Mouse (Mus musculus) stomach, postnatal 0 days (tissue): ENCODE measurements at regions not wholly inside any gene's neighbourhood (a gene's known extent, or its start where the extent isn't known, plus 50 kb on each side); places are given as distances from the start of the nearest gene placed in this dataset.
A peak's percentile ranks its signal among the peaks of the same experiment; 100 is the strongest.

Experiments
- ATAC-seq: fragments of 200-750 bp; cut with Nextera tagmentation; 2 replicates; pipeline ENCODE4 v1.8.0; 2017; ENCODE audit not compliant: low FRiP score, low TSS enrichment
- DNase-seq: peaks from one replicate; pipeline ENCODE4 v3.0.0-alpha.2; 2016; ENCODE audit warnings: low spot score
- H3K27ac ChIP-seq: fragments of 300-500 bp; sonication (generic); replicated peaks from 2 replicates; pipeline ENCODE4 v1.5.1; 2014; ENCODE audit warnings: mild to moderate bottlenecking, control low read depth
- H3K27me3 ChIP-seq: fragments of 300-500 bp; sonication (generic); 2 replicates; pipeline ENCODE4 v1.6.1; 2014; ENCODE audit warnings: low read length; ENCODE audit not compliant: control insufficient read depth, insufficient read depth
- H3K36me3 ChIP-seq: fragments of 300-500 bp; sonication (generic); 2 replicates; pipeline ENCODE4 v1.6.1; 2014; ENCODE audit warnings: low read length, mixed read lengths; ENCODE audit not compliant: control insufficient read depth, insufficient read depth
- H3K4me1 ChIP-seq: fragments of 300-500 bp; sonication (generic); replicated peaks from 2 replicates; pipeline ENCODE4 v1.6.1; 2014; ENCODE audit warnings: antibody characterized with exemption; ENCODE audit not compliant: control insufficient read depth, insufficient read depth
- H3K4me2 ChIP-seq: fragments of 300-500 bp; sonication (generic); replicated peaks from 2 replicates; pipeline ENCODE4 v1.6.1; 2014; ENCODE audit warnings: low read depth, mild to moderate bottlenecking, control low read depth, moderate library complexity
- H3K4me3 ChIP-seq: fragments of 300-500 bp; sonication (generic); 2 replicates; pipeline ENCODE4 v1.5.1; 2014; ENCODE audit warnings: low read depth, low read length, control low read depth
- H3K9ac ChIP-seq: fragments of 300-500 bp; sonication (generic); 2 replicates; pipeline ENCODE4 v1.6.1; 2014; ENCODE audit warnings: mild to moderate bottlenecking, low read length, control low read depth, mixed read lengths
- H3K9me3 ChIP-seq: fragments of 300-500 bp; sonication (generic); 2 replicates; pipeline ENCODE4 v1.6.1; 2016; ENCODE audit warnings: low read length; ENCODE audit not compliant: control insufficient read depth
- CTCF ChIP-seq: IDR thresholded peaks from 2 replicates; pipeline ENCODE4 v1.5.1; 2016; ENCODE audit warnings: antibody characterized with exemption, low read depth, mild to moderate bottlenecking, moderate library complexity
- EP300 ChIP-seq: optimal IDR thresholded peaks from 2 replicates; pipeline ENCODE3; 2016; ENCODE audit warnings: antibody characterized with exemption
- WGBS: fragments of 180-500 bp; shearing (Covaris S2); extraction: QIAGEN DNeasy Blood & Tissue Kit; methylation state at CpG from one replicate; pipeline ENCODE4 v1.1.7; 2014; 5-methylcytosine and 5-hydroxymethylcytosine counted together

DNA sequence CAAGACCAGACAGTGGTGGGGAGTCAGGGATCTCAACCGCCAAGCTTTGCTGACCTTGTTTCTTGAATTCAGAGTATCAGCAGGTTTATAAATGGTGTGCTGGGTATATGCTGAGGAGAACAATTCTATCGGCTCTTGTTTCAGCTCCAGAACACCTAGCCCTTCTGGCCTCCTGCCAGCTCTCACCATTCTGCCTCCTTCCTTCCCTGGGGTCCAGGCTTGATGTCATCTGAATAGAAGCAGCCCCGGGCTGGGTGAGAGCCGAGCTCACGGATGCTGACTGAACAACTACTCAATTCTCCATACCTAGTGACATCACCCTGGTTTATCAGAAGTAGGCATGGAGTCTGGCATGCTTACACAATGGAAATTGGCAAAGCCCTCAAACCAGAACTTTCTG is 203.5 kb downstream of the Efnb2 start:
- Histone ChIP-seq H3K4me3 (no peak overlapping the region), H3K27ac (no peak overlapping the region), H3K4me2 (no peak overlapping the region), H3K9me3 (no peaks in the 10 kb centered on the region), H3K27me3 (no peaks in the 10 kb centered on the region), H3K36me3 (no peaks in the 10 kb centered on the region), H3K4me1 (no peaks in the 10 kb centered on the region), H3K9ac (no peak overlapping the region)
- 51% methylated on average over 5 of the region's 5 CpGs for WGBS
- TF ChIP-seq CTCF (no peak), EP300 (no peak)
- ATAC-seq (no peak), DNase-seq (no peak)

DNA sequence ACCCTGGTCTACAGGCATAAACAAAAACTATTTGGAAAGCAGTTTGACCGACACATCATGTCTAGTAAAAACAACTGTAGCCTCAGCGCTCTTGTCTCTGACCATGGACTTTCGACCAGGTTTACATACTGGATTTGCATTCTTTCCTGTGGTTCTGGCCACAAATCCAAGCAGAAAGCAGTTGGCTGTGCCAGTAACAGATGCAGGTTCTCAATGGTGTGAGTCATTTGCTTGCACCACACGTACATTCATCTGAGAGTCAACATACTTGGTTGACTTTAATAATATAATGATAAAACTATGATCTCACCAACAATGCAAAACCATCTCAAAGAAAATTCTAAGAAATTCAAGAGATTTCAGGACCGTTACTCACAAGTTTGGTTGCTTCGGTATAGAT is 207.1 kb downstream of the Efnb2 start:
- H3K9ac ChIP-seq = no peak overlapping the region
- WGBS = 59% methylated on average over 6 of the region's 6 CpGs
- no peaks in the 10 kb centered on the region for H3K36me3 ChIP-seq
- ATAC-seq (0 out of 2 replicates have a peak, but pooled peaks have one; percentile 51), DNase-seq (no peak)
- no peaks in the 10 kb centered on the region for H3K4me1 ChIP-seq
- H3K4me3 ChIP-seq = no peak overlapping the region
- H3K9me3 ChIP-seq = no peaks in the 10 kb centered on the region
- H3K27me3 ChIP-seq = no peaks in the 10 kb centered on the region
- no peak overlapping the region for H3K27ac ChIP-seq
- TF ChIP-seq CTCF (no peak), EP300 (no peak)
- H3K4me2 ChIP-seq = no peak overlapping the region

DNA sequence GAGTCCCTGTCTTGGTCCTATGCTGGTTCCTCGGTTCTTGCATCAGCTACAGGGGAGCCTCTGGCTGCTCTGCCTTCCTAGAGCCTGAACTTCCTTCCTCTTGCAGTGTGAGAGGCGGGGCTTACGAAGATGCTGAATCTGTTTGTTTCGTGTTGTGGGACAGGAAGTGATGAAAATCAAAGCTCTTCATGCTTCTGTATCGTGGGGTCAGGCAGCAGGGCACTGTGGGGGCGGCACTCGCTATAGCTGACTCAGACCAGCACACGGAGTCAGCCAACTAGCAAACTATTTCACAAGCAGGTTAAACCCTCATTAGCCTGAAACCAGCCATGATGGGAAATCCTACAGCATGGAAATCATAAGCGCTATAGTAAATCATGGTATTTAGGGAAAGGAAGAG is 208.8 kb downstream of the Efnb2 start:
- no peak overlapping the region for H3K27ac ChIP-seq
- no peaks in the 10 kb centered on the region for H3K27me3 ChIP-seq
- H3K4me3 ChIP-seq = no peak overlapping the region
- ATAC-seq (0 out of 2 replicates have a peak, but pooled peaks have one; percentile 40), DNase-seq (no peak)
- TF ChIP-seq EP300 (no peak), CTCF (no peak)
- WGBS = 75% methylated on average over 9 of the region's 9 CpGs
- H3K36me3 ChIP-seq = no peaks in the 10 kb centered on the region
- no peaks in the 10 kb centered on the region for H3K9me3 ChIP-seq
- no peaks in the 10 kb centered on the region for H3K4me1 ChIP-seq
- H3K9ac ChIP-seq = no peak overlapping the region
- H3K4me2 ChIP-seq = no peak overlapping the region

DNA sequence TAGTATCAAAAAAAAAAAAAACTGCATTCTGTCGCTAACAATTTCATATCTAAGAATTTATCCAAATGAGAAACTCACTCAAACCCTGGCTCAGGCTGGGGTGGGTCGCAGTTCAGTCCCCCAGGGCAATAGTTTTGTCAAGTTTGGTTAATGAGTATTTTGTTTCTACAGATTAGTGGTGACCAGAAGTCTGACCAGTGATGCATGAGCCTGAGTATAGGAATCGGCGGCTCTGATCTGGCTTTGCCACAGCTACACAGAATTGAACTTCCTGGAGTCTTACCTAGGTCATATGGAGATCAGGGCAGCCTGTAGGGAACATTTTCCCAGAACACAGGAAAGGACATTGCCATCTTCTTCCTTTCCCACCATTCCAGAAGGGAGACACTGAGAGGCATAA is 212.1 kb downstream of the Efnb2 start:
- Histone ChIP-seq H3K36me3 (no peaks in the 10 kb centered on the region), H3K4me1 (no peaks in the 10 kb centered on the region), H3K4me3 (no peak overlapping the region), H3K9ac (no peak overlapping the region), H3K27me3 (no peaks in the 10 kb centered on the region), H3K27ac (no peak overlapping the region), H3K9me3 (no peaks in the 10 kb centered on the region), H3K4me2 (no peak overlapping the region)
- ATAC-seq = no peak
- TF ChIP-seq EP300 = no peak
- no peak for TF ChIP-seq CTCF
- no peak for DNase-seq
- WGBS = 91% methylated on average over 4 of the region's 4 CpGs

DNA sequence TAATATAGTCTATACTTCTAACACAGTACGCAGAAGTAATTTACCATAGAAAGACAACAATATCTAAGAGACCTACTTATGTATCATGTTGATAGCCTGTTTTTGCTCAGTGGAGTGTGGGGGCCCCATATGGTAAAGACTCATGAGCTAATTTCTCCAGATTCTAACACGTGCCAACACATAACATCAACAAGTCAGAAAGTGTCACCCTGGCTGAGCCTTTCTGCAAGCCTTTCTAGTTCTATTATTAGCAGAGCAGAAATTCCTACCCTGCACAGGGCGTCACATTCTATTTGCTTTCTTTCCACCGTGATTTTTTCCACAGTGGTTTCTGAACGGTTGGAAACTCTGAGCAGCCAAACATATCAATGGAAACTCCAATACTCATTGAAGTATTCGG is 219.5 kb downstream of the Efnb2 start:
- H3K27ac ChIP-seq = no peak overlapping the region
- H3K4me2 ChIP-seq = no peak overlapping the region
- no peak for TF ChIP-seq CTCF
- no peak for TF ChIP-seq EP300
- H3K9ac ChIP-seq = no peak overlapping the region
- ATAC-seq (no peak), DNase-seq (no peak)
- no peaks in the 10 kb centered on the region for H3K36me3 ChIP-seq
- 47% methylated on average over 6 of the region's 6 CpGs for WGBS
- H3K9me3 ChIP-seq = no peaks in the 10 kb centered on the region
- H3K4me3 ChIP-seq = no peak overlapping the region
- 0 out of 2 replicates have a peak, but pooled peaks cover 2% of the 10 kb centered on the region for H3K4me1 ChIP-seq
- no peaks in the 10 kb centered on the region for H3K27me3 ChIP-seq

DNA sequence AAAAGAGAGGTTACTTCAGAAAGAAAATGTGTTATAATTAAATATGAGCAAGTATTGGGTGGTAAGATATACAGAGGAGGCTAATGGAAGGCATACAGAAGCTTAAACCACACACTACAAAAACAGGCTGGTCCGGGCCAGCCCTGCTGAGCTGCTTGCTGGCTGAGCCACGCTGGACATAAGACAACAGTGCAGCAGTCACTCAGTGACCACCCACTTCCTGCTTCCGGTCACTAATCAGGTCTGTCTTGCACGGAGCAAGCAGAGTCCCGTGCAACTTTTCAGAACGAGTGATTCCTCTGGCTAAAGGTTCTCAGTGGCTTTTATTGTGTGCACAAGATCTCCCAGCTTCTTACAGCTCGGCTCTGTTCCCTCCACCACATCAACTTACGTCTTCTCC is 220.1 kb downstream of the Efnb2 start:
- ATAC-seq = peak; percentile 74; the same call in 1 of the 2 replicates
- no peak overlapping the region for H3K27ac ChIP-seq
- peak overlapping the region; percentile 41 for H3K4me2 ChIP-seq
- peak; percentile 24 for DNase-seq
- H3K36me3 ChIP-seq = no peaks in the 10 kb centered on the region
- TF ChIP-seq CTCF (no peak), EP300 (no peak)
- no peaks in the 10 kb centered on the region for H3K27me3 ChIP-seq
- H3K9me3 ChIP-seq = no peaks in the 10 kb centered on the region
- no peak overlapping the region for H3K9ac ChIP-seq
- 25% methylated on average over 8 of the region's 8 CpGs for WGBS
- H3K4me1 ChIP-seq = 0 out of 2 replicates have a peak, but pooled peaks cover 2% of the 10 kb centered on the region
- H3K4me3 ChIP-seq = no peak overlapping the region
